ENCODE assay signal across 20 mouse cellular contexts in the genomic region with DNA sequence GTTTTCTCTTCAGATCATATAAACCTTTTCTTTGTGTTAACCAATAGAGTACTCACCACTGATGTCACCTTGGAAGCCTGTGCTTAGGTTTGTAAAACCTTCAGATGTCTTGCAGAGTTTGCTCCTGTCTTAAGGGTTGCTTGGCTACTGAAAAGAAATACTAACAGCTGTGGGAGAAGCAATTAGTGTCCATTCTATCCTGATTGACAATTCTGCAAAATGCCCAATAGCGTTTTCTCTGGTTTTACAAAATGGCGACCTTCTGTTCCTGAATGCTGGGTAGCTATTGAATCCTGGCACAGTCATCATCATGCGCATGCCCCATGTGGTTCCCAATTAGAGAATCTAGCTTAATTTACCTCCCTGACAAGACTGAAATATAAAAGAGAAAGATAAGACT.
DNase-seq lines count a peak whose midpoint lies in the region; ATAC-seq and TF ChIP-seq lines count a peak whose summit lies in the region.
"Had no signal": no experiment of that assay in that cellular context is flagged by ENCODE, and none has a peak within 500 bp of the region (broad histone marks: within the 10 kb centered on the region; RNA-seq: fewer than 3 reads in every experiment).

No protein-coding gene starts in this region.

- DNase-seq in midbrain, postnatal 0 days (ENCODE audit: low spot score), result no peak
- DNase-seq in gastrocnemius, adult 8-10 months (ENCODE audit: low spot score in 2 of 2), result no peak
- DNase-seq in cerebellum, adult 9-10 months, result no peak
- DNase-seq in kidney, postnatal 10 days, result no peak
- DNase-seq: adrenal gland, postnatal 25 days; cerebellum, adult 11 months; cerebellum, adult 8-10 months; cerebellum, postnatal 25 days; gastrocnemius, postnatal 14 days; heart, postnatal 36 days had no signal

- no peak overlapping the region for H3K9ac ChIP-seq in midbrain, embryonic 12.5 days (replicated peaks)
- no peak overlapping the region for H3K9ac ChIP-seq in midbrain, postnatal 0 days (replicated peaks; ENCODE audit: low read length, poor library complexity, severe bottlenecking)
- no peak overlapping the region for H3K9ac ChIP-seq in forebrain, embryonic 12.5 days
- no peak overlapping the region for H3K9ac ChIP-seq in forebrain, embryonic 16.5 days (replicated peaks; ENCODE audit: low read depth, low read length)
- H3K9ac ChIP-seq: embryonic facial prominence, embryonic 13.5 days; heart, embryonic 13.5 days; hindbrain, embryonic 15.5 days had no signal

- no peaks in the 10 kb centered on the region for H3K4me1 ChIP-seq in midbrain, embryonic 12.5 days
- H3K4me1 ChIP-seq in midbrain, postnatal 0 days (ENCODE audit: insufficient read depth, low read length), result no peaks in the 10 kb centered on the region
- H3K4me1 ChIP-seq in forebrain, embryonic 12.5 days, result no peaks in the 10 kb centered on the region
- no peaks in the 10 kb centered on the region for H3K4me1 ChIP-seq in forebrain, embryonic 16.5 days (replicated peaks; ENCODE audit: control insufficient read depth, insufficient read depth, low read length)
- H3K4me1 ChIP-seq: embryonic facial prominence, embryonic 13.5 days; heart, embryonic 13.5 days; hindbrain, embryonic 15.5 days had no signal

- peak; percentile 58; the same call in 1 of the 2 replicates for ATAC-seq in midbrain, embryonic 12.5 days (ENCODE audit: low FRiP score, low read depth)
- ATAC-seq in midbrain, postnatal 0 days (ENCODE audit: low FRiP score), result no peak
- peak; percentile 56; the same call in 1 of the 2 replicates for ATAC-seq in forebrain, embryonic 12.5 days (ENCODE audit: low FRiP score)
- peak; percentile 72 for ATAC-seq in forebrain, embryonic 16.5 days
- ATAC-seq: activated CD4-positive, CD25-positive, alpha-beta regulatory T cell, adult 4 months; intestine, embryonic 16.5 days; Patski had no signal

- 60% methylated on average over 3 of the region's 3 CpGs for WGBS in midbrain, embryonic 12.5 days
- 45% methylated on average over 3 of the region's 3 CpGs for WGBS in midbrain, postnatal 0 days
- 38% methylated on average over 3 of the region's 3 CpGs for WGBS in forebrain, embryonic 12.5 days
- 24% methylated on average over 3 of the region's 3 CpGs for WGBS in forebrain, embryonic 16.5 days

- H3K36me3 ChIP-seq in midbrain, embryonic 12.5 days, result no peaks in the 10 kb centered on the region
- H3K36me3 ChIP-seq in midbrain, postnatal 0 days (ENCODE audit: insufficient read depth, low read length), result no peaks in the 10 kb centered on the region
- H3K36me3 ChIP-seq in forebrain, embryonic 12.5 days (replicated peaks), result no peaks in the 10 kb centered on the region
- H3K36me3 ChIP-seq in forebrain, embryonic 16.5 days (ENCODE audit: control insufficient read depth, insufficient read depth), result no peaks in the 10 kb centered on the region
- H3K36me3 ChIP-seq: embryonic facial prominence, embryonic 13.5 days; heart, embryonic 13.5 days; hindbrain, embryonic 15.5 days had no signal

- H3K27me3 ChIP-seq in midbrain, embryonic 12.5 days, result no peaks in the 10 kb centered on the region
- no peaks in the 10 kb centered on the region for H3K27me3 ChIP-seq in midbrain, postnatal 0 days (ENCODE audit: insufficient read depth, low read length)
- no peaks in the 10 kb centered on the region for H3K27me3 ChIP-seq in forebrain, embryonic 12.5 days
- no peaks in the 10 kb centered on the region for H3K27me3 ChIP-seq in forebrain, embryonic 16.5 days (replicated peaks; ENCODE audit: control insufficient read depth, insufficient read depth, low read length)
- H3K27me3 ChIP-seq: CH12.LX; embryonic facial prominence, embryonic 13.5 days; heart, embryonic 13.5 days; hindbrain, embryonic 15.5 days had no signal

- no peak overlapping the region for H3K4me2 ChIP-seq in midbrain, embryonic 12.5 days (replicated peaks)
- H3K4me2 ChIP-seq in midbrain, postnatal 0 days (ENCODE audit: low read depth, low read length, poor library complexity, severe bottlenecking), result no peak overlapping the region
- H3K4me2 ChIP-seq in forebrain, embryonic 12.5 days, result no peak overlapping the region
- no peak overlapping the region for H3K4me2 ChIP-seq in forebrain, embryonic 16.5 days (ENCODE audit: low read length)
- H3K4me2 ChIP-seq: embryonic facial prominence, embryonic 13.5 days; heart, embryonic 13.5 days; hindbrain, embryonic 15.5 days had no signal

- H3K4me3 ChIP-seq in midbrain, embryonic 12.5 days, result no peak overlapping the region
- H3K4me3 ChIP-seq in midbrain, postnatal 0 days (ENCODE audit: low read depth, low read length), result no peak overlapping the region
- H3K4me3 ChIP-seq in forebrain, embryonic 12.5 days (replicated peaks), result no peak overlapping the region
- no peak overlapping the region for H3K4me3 ChIP-seq in forebrain, embryonic 16.5 days (replicated peaks; ENCODE audit: low read length)
- H3K4me3 ChIP-seq: embryonic facial prominence, embryonic 13.5 days; heart, embryonic 13.5 days; hindbrain, embryonic 15.5 days had no signal

- TF ChIP-seq CTCF in midbrain, postnatal 0 days (IDR thresholded peaks at IDR 0.05), result no peak

- no peaks in the 10 kb centered on the region for H3K9me3 ChIP-seq in midbrain, embryonic 12.5 days
- no peaks in the 10 kb centered on the region for H3K9me3 ChIP-seq in midbrain, postnatal 0 days (ENCODE audit: low read length)
- no peaks in the 10 kb centered on the region for H3K9me3 ChIP-seq in forebrain, embryonic 12.5 days
- no peaks in the 10 kb centered on the region for H3K9me3 ChIP-seq in forebrain, embryonic 16.5 days (ENCODE audit: control insufficient read depth, low read length)
- H3K9me3 ChIP-seq: embryonic facial prominence, embryonic 13.5 days; heart, embryonic 13.5 days; hindbrain, embryonic 15.5 days had no signal

- H3K27ac ChIP-seq in midbrain, embryonic 12.5 days (replicated peaks), result no peak overlapping the region
- no peak overlapping the region for H3K27ac ChIP-seq in midbrain, postnatal 0 days (ENCODE audit: low read depth, low read length)
- H3K27ac ChIP-seq in forebrain, embryonic 12.5 days, result no peak overlapping the region
- no peak overlapping the region for H3K27ac ChIP-seq in forebrain, embryonic 16.5 days (ENCODE audit: low read length)
- H3K27ac ChIP-seq: embryonic facial prominence, embryonic 13.5 days; heart, embryonic 13.5 days; hindbrain, embryonic 15.5 days had no signal
